Mouse (Mus musculus) heart, postnatal 0 days (tissue): ENCODE data around the gene Gm8165.
"Not testable (repeated sequence)": the region's sequence is repeated elsewhere in the genome, so short reads cannot be mapped to it uniquely, and the experiment has no call there.

Source experiments
- CTCF ChIP-seq: IDR thresholded peaks from 2 replicates; pipeline ENCODE4 v1.5.1; 2016; ENCODE audit warnings: antibody characterized with exemption, control low read depth, low read depth
- EP300 ChIP-seq: IDR thresholded peaks from 2 replicates; pipeline ENCODE4 v1.6.1; 2016; ENCODE audit warnings: antibody characterized with exemption, low read depth

- TF ChIP-seq CTCF, EP300: not testable (repeated sequence)
Measured at GRCm38 (mm10) chr14:43697621-43698020, 20.6 kb upstream of the Gm8165 start, which contains the start of gene Gm7324.
